Mouse (Mus musculus): Measurements from ENCODE around the gene Spint1. TPM values are rescaled to one million over a fixed set of nuclear protein-coding genes. Genes with fewer than 3 reads are reported as not detected.

Gene Spint1
- total RNA-seq, 2 experiments from 2014 or later, result 0.10 TPM; not detected in 1

DNA sequence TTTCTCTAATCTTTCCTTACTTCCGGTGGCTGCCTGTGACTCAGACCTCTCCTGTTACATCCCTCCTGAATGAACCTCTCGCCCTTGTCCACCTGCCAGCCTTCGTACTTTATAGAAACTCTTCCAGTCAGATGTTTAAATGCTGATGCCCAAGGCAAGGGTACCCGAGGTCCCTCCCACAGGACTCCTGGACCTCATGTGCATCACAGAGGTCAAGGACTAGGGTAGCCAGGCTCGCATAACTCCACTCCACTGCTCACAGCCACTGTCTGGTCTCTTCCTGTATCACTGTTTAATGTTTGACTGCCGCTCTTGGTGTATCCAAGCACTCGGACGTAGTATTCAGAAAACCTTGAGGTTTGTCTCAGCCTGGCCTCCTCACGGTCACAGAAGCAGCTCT is 5.4 kb downstream of the Spint1 start:
- DNase-seq, result no peak

DNA sequence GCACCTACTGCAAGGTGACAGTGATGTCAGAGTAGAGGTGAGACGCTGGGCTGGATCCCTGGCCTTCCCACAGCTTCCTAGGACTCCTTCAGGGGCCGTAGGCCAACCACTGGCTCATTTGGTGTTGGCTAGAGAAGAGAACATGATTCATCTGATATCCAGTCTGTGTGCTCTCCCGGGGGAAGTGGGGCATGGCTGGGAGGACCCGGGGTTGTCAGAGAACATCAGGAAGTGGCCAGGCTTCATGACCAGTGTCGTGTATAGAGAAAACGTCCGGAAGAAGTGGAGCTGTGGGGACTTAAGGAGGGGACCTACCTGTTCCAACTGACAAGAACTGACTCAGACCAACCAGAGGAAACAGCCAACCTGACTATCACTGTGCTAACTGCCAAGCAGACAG is 8.1 kb downstream of the Spint1 start:
- no peak for DNase-seq

DNA sequence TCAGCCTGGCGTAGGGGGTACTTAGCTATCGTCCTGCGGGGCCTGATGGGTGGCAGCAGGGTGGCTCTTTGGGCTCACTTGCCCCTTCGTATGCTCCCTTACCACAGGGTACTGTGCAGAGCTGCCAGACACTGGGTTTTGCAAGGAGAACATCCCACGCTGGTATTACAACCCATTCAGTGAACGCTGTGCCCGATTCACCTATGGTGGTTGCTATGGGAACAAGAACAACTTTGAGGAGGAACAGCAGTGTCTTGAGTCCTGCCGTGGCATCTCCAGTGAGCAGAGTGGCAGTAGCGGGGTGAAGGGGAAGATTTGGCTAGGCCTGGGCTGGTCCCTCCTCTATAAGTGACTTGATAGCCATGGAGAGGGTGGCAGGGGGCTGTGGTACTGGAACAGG is 10.7 kb downstream of the Spint1 start:
- DNase-seq, result no peak

DNA sequence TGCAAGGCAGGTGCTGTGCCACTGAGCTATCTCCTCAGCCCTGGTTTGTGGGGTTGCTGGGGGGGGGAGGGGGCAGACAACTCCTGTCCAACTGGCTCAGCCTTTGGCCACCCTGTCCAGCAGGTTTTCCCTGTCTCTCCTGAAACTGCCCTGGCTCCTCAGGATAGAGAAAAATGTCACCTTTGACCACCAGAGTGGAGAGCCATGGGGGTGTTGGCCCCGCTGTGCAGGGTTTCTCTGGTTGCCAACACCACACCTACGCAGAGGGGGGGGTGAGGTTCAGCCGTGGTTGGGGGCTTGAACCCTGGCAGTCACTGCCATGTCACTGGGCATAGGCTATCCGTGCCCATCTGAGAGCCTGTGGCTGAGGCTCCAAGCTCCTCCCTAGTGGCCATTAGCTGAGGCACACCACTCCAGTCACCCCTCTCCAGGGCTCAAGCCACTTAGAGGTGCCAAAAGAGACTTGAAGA is 12.5 kb downstream of the Spint1 start:
- DNase-seq, result no peak

DNA sequence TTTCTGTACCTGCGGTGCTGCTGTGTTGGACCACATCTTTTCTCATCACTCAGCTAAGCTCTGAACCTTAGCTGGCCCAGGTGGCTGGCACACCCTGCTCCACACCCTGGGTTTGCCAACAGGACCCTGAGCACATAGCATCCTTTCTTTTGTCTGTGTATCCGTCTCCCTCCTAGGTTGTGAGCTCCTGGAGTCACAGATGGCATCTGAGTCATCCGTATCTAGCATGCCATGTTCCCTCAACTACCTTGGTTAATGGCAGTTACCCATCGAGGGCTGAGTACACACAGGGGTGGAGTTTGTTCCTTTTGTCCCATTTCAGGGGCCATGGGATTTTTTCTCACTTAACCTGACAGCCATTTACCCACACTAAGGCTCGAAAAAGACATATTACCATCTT is 13.2 kb downstream of the Spint1 start:
- DNase-seq, result no peak

DNA sequence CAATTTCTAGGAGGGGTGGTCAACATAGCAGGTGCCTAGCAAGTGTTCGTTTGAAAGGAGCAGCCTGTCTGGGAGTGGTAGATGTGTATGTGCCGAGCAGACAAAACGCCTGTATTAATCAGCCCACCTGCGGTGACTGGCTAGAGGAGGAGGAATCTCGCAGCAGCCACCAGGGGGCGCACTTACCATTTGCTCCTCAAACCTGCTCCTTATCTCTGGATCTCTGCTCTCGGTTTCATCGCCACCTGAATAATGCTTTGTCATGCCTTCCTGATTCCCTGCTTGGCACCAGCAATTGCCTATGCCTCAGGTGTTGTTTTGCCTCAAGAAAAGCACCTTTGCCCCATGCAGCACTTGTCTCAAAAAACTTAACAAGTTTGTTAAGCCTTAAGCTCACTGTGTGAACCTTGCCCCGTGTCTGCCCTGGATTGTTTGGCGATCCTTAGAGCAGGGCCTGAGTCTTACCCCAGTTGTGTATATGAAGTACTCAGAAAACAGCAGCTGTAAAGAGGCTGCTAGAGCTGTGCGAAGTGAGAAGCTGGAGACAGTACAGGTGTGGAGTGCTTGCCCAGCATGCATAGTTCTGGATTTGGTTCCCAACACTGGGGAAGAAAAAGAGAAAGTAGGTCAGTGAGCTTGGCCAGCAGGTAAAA is 13.8 kb downstream of the Spint1 start:
- peak; percentile 64 for DNase-seq

DNA sequence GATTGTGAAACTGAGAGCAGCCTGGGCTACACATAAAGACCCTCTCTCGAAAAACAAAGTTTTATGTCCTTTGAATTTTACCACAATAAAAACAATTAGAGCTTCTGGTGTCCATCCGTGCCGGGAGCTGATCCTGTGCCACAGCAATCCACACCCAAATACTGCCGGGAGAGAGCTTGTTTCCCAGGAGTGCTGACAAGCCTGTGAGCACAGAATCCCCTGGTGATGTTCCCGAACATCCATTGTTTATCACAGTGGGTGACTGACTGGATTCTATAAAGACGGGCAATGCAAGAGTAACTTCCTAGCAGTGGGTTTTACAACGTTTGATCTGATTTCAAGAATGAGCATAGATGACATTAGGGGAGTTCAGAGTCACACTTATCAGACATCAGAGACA is 17.8 kb downstream of the Spint1 start:
- no peak for DNase-seq

DNA sequence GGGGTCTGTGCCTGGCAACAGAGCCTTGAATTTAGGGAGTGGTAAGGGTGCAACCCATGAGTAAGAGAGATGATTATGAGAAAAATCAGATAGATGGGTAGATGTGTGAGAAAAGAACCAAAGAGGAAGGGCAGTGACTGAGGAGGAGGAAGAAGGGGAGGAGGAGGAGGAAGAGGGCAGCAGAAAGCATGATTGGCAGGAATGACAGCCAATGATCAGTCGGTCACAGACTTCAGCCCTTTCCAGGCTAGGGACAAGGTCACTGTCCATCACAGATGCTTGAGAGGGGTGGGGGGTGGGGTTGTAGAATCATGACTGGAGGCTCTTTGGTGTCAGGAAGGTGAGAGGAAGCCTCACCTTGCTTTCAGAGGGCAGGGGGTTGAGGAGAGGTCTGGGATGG is 23.4 kb downstream of the Spint1 start:
- no peak for DNase-seq

DNA sequence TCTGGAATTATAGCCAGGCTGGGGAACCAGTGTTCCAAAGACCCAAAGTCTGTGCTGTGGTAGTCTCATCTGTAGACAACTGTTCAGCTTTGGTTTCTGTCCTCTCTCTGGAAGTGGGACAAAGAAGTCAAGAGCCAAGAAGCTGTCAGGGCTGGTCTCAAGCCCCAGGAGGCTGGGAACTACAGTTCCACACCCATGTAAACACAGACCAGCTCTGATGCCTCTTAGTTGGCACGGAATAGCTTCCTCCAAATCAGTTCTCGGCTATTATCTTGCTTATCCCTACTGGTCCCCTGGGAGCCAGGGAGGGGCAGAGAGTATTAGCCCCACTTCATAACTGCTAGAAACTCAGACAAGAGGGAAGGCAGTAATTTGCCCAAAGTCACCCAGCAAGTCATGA is 24.2 kb downstream of the Spint1 start:
- no peak for DNase-seq

DNA sequence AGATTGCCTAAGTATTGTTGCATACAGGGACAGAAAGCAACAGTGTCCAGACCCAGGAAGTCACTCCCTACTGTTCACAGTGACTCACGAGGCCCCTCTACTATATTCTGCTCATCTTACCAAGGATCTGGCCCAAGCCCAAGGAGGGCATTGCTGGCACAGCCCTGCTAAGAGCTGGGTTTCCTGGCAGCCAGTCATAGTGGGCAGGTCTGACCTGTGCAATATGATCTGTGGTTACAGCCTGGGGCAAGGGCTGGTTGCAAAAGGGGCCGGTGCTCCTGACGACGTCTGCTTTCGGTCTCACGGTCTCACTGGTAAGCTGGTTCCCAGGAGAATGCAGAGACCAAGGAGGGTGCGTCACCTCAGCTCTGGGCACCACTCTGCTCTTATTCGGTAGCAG is 25.8 kb downstream of the Spint1 start:
- peak; percentile 61 for DNase-seq

DNA sequence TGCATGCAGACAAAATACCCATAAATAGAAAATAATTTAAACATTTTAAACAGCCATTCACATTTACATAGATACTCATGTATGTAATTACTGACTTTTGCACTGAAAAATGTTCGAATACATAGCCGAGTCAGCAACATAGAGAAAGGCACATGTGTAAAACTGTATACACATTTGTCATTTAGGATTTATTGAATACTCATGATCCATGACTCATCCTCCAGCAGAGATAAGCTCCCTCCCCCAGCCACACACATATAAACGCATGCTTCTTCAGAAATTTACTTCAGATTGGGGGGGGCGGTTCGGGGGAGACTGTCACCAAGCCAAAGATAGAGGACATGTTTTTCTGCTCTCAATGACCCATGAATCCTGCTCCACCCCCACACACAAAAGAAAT is 26.7 kb downstream of the Spint1 start:
- no peak for DNase-seq

DNA sequence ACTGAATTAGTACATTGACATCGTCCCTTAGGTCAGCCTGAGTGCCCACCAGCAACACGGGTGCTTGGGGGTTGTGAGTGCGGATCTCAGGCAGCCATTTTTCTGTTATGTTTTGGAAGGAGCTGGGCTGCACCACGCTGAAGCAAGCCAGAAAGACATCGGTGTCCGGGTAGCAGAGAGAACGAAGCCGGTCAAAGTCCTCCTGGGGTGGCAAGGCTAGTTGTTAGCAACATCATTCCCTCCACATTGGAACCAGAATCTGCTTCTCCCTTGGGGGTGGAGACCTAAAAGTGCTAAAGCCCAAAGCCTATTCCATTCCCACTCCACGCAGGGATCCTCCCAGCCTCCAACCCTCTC is 33.1 kb downstream of the Spint1 start:
- DNase-seq, result no peak

DNA sequence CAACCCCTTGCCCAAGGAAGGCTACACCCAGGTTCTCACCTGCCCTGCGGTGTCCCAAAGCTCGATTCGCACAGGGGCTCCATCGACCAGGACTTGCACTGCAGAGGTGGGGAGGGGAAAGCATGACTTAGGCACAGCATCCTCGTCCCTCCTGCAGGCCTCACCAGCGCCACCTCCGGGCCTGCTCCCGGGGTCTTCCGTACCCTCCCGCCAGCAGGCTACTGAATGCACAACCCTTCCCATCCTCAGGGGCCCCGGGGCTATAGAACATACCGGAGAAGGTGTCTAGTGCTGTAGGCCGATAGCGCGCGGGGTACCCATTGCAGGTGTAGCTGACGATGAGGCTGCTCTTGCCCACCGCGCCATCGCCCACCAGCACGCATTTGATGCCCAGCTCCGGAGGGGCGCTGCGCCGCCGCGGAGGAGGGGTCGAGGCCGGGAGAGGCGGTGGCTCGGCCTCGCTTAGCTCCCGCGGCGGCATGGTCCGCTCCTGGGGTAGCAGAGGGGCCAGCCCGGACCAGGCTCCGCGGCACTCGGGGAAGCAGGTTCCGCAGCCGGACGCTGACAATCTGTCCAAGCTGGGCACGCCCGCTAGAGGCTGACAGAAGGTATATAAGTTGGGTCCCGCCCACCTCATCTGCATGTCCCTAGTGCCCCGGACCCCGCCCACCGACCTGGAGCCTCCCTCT is 33.6 kb downstream of the Spint1 start, which contains the start of gene Rhov:
TSS of gene Rhov (minus strand) at position 630 of the 689 bp plus-strand sequence.
- DNase-seq, result no peak

DNA sequence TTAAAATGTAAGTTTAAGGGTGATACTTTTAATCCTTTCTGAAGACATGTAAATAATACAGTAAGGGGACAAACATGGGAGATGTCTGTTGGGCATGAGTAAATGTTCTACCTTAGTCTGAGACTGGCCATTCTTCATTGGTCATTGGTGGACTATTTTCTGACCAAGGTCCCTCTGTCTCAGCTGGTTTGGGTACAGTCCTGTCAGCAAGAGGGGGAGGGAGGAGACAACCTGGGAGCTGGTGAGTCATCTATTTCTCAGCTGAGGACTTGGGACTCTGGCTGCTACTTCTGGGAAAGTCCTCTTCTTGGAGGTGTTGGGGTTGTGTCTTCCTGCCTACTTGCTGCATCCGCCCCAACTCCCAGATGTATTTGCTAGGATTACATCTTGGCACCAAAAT is 37.0 kb downstream of the Spint1 start:
- DNase-seq, result no peak

DNA sequence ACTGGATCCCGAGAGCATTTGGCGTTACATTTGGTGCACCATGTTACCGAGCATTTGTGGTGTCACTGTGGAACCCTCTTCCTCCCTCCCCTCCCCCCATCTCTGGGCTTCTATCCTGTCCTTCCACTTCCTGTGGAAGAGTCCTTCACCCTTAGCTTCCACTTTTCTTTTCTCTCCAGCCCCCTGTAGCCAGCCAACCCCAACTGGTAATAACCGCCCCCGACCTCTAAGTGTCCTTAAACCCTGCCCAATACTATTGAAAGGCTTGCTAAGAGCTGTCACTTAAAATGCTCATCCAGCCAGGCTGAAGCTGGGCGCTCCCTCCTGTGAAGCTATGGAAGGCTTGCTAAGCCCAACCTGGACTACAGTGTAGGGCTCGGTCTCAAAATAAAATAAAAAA is 39.8 kb downstream of the Spint1 start:
- no peak for DNase-seq

DNA sequence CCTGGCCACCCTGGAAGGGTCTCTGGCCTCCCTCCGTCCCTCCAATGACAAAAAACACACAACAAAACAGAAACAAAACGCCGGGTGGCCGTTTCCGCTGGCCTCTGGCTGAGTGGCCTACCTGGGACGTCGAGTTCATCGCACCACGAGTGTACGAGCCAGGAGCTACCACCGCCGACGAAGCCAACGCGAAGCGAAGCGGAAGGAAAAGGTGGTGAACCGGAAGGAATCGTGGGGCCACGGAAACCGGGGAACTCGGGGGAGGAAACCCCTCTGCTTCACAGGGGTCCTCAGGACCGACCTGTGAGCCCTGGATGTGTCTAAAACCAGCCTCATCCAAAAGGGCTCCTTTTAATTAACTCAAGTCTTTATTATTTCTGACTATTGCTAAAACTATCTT is 40.6 kb downstream of the Spint1 start:
- no peak for DNase-seq

DNA sequence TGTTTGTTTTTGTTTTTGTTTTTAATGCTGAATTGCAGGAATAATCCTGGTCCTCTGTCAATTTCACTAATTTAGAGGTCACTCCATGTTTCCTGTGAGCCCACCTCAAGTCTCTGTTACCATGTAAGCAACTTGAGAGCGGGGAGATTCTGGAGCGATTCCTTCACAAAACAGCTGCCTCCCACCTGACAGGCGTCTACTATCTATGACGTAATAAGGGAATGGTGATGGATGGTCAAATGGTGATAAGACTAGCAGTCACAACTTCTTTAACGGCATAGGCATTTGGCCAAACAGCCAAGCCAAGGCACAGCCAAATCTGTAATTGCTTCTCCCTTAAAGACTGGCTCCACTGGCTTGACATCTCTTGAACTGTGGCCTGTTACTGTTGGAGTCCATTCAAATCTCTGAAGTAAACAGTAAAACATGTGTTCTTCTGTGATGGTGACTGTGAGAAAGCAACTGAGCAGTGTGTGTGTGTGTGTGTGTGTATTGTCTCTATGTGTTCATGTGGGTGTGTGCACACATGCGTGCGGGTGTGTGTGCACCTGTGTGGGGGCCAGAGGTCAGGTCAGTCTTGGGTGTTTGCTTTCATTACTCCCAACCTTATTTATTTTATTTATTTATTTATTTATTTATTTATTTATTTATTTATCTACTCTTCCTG is 44.9 kb downstream of the Spint1 start:
- no peak for DNase-seq

DNA sequence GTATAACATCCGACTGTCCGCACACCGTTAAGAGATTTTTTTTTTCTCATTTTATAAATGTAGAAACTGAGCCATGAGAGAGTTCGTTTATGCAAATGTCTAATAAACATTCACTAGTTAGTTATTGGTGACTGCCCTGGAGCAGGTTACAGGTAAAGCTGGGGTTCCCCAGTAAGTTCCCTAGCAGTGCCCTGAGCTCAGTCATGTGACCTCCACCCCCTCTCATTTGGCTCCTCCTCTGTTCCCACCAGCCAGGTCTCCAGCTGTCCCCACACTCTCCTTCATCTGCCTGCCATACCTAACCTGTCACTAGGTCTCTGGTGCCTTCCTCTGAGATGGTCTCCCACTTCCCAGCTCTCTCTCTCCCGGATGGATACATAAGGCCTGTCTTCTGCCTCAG is 50.2 kb downstream of the Spint1 start:
- DNase-seq, result no peak

DNA sequence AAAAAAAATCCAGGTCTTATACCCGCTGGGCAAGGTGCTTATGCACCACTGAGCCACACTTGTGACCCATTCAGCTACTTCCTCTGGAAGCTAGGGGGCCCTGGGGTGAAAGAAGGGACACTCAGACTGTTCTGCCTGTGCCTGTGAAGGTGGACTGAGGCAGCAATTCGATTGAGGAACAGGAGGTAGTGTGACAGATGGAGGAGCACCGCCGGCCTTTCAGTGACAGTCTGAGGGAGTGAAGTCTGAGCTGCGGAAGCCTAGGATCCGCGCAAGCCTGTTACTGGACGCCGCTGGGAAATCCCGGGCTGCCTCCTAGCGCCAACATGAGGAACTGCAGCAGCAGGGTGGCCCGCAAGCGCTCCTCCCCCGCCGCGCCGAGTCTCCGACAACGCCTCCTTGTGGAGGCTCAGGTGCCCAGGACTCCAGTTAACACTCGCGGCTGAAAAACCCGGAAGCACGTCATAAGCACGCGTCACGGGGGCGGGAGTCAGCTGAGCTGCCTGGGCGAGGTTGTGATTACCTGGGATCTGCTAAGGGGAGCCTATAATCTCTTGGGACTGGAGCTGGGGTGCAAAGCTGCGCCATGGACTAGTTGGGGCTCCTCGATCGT is 51.2 kb downstream of the Spint1 start, which contains the start of gene Vps18:
TSS of gene Vps18 (plus strand) at position 471 of the 613 bp plus-strand sequence.
- DNase-seq, result peak; percentile 94

DNA sequence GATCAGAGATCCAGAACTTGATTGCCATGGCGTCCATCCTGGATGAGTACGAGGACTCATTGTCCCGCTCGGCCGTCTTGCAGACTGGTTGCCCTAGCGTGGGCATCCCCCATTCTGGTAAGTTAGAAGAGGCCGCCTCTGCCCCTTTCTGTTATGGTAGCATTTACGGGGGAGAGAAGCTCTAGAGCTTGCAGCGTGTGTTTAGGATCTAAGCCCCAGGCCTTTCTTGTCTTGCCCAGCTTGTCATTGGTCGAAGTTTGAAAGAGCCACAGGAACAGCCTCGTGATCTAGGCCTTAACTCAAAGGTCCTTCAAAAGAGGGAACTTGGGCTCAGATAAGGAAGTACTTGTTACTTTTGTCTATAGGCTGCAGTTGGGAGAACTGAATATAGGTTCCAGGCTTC is 51.9 kb downstream of the Spint1 start:
- DNase-seq, result no peak

DNA sequence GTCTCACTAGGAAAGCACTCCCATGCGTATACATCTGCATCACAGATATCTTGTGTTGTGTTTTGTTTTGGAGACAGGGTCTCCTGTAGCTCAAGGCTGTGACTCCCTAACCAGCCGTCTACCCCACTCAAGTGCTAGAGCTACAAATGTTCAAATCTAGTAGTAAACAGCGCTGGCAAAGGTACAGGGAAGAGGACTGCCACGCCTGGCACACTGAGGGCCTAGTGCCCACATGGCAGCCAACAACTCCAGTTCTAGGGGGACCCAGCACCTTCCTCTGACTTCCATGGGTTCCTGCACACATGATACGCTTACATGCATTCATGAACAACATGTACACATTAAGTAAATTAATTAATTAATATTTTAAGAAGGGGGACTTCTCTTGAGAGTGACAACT is 55.1 kb downstream of the Spint1 start:
- no peak for DNase-seq

DNA sequence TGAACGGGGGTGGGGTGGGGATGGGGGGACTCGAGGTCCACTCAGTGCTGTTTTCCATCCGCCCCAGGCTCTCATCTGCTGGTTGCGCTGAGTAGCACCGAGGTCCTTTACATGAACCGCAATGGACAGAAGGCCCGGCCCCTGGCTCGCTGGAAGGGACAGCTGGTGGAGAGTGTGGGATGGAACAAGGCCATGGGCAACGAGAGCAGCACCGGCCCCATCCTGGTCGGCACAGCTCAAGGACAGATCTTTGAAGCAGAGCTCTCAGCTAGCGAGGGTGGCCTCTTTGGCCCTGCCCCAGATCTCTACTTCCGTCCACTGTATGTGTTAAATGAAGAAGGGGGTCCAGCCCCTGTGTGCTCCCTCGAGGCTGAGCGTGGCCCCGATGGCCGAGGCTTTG is 55.7 kb downstream of the Spint1 start:
- no peak for DNase-seq

DNA sequence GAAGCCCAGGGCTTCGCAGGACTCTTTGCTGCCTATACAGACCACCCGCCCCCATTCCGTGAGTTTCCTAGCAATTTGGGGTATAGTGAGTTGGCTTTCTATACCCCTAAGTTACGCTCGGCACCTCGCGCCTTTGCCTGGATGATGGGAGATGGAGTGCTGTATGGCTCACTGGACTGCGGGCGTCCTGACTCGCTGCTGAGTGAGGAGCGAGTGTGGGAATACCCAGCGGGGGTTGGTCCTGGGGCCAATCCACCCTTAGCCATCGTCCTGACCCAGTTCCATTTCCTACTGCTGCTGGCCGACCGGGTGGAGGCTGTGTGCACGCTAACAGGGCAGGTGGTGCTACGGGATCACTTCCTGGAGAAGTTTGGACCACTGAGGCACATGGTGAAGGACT is 56.1 kb downstream of the Spint1 start:
- DNase-seq, result no peak

All from gastrocnemius, postnatal 25 days (tissue).